Mouse (Mus musculus) lung, postnatal 14 days (tissue): ENCODE results near the gene Gm13889.

Experiments
- DNase-seq: peaks from one replicate; pipeline ENCODE4 v3.0.0; 2021

Gm13889 gene

DNA sequence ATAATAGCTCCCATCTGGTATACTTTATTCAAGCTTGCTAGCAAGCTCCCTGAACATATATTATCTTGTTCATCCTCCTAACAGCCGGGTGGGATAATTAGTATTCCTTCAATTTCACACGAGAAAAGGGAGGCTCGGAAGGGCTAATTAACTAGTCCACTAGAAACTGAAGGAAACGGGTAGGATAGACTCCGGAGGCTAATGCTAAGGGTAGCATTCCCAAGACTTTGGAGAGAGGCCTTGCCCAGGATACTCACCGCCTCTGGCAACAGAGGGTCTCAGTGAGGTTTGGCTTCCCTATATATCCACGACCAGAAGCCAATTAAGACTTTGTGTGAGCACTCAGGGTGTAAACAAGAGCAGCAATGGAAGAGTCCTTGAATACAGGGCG is 779 bp upstream of the Gm13889 start:
- no peak for DNase-seq

DNA sequence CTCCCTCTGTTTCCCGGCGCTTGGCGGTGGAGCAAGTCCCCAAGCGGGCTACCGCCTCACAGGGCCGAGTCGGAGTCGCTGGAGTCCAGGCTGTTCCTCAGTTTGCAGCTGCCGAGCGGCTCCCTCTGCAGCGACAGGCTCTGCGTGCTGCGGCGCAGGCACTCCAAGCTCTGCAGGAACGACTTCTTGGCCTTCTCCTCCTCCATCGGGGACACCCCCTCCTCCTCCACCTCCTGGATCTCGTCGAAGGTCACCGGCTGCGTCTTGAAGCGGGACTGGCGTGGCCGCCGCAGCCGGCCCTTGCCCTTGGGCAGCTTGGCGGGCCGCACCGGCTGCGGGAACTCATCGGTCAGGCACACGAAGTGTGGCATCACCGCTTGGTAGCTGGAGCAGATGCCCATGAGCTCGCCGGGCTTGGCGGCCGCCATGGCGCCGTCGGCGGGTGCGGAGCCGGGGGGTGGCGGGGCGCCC is 635 bp downstream of the Gm13889 start:
- peak; percentile 49 for DNase-seq

DNA sequence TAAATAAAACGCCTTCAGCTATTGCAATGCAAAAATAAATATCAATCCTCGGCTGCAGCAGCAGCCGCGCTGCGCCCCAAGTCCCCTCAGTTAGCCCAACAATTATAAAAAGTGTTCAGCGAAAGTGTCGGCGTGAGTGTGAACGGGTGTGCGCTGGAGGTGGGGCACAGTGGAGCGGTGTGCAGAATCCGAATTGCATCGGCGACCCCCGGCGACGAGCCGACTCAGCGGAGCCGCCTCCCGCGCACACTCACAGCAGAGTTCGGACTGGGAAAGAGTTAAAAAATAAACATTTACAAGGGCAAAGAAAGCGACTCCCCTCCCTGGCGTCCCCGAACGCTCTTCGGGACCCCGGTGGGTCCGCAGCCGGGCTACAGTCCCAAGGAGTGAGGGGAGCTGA is 1.1 kb downstream of the Gm13889 start:
- DNase-seq: no peak

DNA sequence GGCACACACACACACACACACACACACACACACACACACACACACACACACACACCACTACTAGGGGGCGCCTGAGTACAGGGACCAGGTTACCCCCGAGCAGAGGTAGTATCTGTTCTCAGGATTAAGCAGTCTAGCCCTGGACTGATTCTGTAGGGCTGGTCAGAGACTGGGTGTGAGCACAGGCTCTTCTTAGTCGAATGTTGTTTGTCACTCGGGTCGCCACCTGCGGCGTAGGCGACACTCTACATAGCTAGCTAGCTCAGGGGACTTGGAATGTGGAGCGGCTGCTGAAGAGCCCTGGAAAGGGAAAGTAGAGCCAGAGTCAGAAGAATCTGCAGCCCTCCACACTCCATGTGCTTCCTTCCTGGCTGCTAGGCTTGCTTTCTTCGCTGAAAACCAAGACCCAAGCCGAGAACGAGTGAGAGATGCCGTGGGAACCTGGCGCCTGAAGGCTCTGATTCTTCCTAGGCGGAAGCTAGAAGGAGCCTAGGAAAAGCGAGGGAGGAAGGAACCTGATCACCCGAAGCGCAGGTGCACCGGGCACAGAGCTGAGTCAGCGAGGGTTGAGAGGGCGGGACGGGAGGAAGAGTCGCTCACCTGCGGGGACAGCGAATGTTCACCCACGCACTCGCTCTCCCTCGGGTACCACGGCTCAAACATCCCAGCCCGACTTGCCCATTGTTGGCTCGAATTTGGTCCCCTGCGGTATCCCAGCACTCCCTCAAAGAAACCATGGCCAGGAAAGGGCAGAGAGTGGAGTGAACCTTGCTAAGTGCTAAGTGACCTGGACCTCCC is 2.0 kb downstream of the Gm13889 start:
- DNase-seq: no peak

DNA sequence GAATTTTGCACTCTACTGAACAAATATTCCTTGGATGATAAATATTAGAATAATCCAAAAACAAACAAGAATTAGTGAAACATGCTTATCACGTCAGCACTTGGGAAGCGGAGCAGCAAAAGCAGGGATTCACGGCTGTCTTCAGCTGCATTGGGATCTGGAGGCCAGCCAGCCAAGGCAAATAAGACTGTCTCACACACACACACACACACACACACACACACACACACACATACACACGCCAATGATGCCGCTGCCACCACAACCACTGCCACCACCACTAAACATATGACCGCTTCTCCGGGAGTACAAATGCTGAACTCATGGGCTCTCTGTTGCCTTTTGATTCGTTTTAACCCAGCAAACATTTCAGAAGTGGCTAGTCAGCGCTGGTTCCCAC is 3.3 kb downstream of the Gm13889 start:
- DNase-seq: no peak

DNA sequence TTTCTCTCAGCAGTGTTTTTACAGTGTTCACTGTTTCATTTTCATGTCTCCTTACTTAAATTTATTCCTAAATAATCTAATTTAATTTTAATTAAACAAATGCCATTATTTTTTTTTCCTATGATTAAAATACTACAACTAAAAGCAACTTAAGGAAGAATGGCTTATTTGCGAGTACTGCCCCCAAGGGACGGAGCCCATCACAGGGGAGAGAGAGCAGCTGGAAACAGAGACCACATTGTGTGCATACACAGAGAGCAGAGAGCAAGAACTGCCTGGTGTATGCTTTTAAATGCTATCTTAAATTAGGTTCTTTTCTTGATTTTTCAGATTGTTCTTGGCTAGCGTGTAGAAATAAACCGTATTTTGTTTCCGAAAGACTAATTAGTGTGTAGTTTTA is 10.0 kb downstream of the Gm13889 start:
- DNase-seq: no peak

DNA sequence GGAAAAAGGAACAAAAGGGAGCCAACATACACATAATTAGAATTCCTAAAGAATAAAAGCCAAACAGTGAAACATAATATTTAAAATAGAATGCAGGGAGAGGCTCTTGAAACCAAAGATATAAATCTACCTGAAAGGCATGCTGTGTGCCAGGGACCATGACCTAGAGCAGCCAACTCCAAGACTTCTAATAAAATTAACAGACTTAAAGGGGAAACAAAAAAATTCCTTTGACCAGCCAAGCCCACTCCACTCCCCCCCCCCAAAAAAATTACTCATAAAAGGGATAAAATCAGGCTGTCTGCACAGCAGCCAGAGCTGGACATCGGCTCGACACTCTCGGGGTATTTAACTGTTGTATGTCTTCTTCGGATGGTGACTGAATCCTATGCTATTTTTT is 12.1 kb downstream of the Gm13889 start:
- DNase-seq: no peak

DNA sequence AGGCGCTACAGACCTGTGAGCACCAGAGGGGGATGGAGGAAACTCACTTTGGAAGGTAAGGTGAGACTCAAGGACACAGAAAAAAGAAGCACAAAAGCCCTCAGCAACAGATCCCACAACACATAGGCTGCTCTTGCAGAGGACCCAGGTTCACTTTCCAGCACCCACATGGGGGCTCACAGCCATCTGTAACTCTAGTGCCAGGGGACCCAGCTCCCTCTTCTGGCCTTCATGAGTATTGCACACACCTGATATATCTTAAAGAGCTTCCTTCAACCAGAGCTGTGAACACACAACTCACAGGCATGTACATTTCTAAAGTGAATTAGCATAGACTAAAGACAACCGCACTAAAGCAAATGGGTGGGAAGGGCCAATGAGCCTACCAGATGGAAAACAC is 12.9 kb downstream of the Gm13889 start:
- DNase-seq: no peak

DNA sequence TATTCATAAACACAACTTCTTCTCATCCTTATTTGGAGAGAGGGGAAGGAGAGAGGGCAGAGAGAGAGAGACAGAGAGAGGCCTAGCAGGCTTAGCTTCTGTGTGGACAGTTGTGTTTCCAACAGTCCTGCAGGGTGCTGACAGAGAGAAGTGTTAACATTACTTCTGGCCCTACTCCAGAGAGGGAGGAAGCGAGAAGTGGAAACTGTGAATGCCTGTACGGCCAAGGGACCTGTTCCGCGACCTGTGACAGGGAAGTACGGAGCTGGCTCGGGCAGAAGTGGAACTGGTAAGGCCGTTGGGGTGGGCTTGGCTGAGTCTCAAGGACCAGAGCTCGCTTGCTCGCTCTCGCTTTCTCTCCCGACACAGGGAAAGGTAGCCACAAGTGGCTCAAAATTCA is 15.3 kb downstream of the Gm13889 start:
- DNase-seq: peak; percentile 39

DNA sequence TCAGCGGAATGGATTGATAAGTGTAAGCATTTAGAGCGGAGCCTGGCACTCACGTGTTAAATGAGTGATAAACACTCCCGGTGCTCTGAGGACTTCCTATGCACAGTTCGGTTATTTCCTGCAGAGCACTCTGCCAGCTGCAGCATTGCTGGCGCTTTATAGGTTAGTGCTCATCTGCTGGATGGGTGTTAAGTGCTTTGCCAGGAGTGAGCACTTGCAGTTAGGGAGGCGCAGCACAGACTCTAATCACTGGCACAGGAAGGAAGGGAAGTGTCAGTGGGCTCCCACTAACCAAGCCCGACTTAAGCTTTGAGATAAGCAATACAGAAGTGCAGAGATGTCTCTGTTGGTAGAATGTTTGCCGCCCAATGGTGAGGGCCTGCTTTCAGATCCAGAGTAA is 18.5 kb downstream of the Gm13889 start:
- DNase-seq: no peak

DNA sequence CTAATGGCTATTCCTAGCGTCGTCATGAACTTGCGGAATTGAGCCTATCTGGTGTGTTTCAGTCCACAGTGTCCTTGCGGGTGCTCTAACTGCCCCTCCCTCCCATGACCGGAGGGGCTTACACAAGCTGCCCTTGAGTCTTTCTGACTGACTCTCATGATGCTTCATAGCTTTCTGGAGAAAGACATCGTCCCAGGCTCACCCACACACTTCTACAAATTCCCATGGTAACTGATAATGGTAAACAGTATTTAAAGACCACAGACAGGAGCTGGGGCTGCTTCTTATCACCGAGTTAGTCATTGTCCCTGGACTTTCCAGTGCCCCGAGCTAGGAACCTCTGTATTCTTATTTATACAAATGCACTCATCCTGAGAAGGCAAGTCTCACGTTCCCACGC is 28.1 kb downstream of the Gm13889 start:
- no peak for DNase-seq

DNA sequence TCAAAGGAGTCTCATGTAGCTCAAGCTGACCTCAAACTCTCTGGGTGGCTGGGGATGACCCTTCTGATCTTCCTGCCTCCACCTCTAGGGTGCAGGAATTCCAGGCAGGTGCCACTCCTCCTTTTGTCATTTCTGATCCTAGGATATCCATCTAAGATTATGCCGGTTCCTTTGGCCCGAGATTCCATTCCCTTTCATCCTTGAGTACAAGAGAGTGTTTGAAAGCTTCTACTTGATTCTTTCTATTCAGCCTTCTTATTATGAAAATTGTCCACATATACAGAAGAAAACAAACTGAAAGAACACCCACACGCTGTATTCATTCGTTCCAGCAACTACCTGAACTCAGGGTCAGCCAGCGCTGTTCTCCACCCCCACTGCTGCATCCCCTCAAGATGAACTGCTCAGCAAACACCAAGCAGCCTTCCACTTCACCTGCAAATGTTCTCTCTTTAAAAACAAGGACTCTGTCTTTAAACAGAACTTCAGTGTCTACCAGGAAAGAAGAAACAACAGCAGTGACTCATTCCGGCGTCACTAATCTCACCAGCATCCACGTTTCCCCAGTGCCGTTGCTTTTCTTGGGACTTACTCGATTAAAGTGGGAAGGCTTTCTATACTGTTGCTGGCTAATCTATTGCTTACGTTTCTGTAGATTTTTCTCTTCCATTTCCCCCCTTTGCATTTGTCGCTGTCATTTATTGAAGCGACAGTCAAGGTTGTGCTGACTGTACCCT is 29.1 kb downstream of the Gm13889 start:
- no peak for DNase-seq

DNA sequence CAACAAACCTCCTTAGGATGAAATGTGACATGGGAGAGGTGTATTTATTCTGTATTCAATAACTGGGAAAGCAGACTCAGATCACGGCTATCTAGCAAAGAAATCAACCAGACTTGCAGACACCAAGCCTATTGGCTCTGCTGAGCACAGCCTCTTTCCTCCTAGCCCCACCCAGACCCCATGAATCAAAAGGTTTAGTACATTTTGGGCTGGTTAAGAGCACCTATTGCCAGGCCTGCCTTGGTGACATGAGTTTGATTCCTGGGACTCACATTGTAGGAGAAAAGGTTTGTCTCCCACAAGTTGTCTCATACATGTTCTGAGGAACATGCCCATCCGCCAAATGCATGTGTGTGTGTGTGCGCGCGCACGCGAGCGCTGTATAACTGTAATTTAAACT is 30.9 kb downstream of the Gm13889 start:
- no peak for DNase-seq

DNA sequence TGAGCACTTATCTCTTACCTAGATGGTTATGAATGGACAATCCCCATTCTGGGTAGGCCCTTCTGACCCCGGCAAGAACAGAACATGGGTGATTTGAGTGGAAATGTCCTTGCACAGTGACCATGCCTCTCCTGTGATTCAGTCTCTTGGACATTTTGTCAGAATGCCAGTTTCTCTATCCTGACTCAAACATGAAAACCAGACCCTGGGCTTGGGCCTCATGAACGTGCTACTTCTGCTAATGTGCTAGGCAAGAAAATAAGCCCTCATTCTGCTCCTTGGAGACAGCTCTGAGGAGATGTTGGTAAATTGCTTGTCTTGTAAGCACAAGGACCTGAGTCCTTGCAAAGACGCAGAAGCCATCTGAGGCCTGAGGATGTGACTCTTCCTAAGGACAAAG is 37.9 kb downstream of the Gm13889 start:
- no peak for DNase-seq

DNA sequence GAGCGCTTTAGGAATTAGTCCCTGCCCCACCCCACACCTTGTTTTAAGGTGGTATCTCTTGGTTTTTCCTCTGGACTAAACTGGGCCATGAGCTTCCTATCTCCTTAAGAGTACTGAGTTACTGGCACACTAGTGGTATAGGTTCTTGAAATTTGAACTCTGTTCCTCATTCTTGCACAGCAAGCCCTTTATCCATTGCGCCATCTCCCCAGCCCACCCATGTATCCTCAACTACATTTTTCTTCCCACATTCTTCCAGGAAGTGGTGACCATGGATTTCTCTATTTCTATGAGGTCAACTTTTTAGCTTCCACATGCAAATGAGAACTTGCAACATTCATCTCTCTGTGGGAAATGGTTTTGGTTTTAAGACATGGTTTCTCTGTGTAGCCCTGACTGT is 43.4 kb downstream of the Gm13889 start:
- no peak for DNase-seq

DNA sequence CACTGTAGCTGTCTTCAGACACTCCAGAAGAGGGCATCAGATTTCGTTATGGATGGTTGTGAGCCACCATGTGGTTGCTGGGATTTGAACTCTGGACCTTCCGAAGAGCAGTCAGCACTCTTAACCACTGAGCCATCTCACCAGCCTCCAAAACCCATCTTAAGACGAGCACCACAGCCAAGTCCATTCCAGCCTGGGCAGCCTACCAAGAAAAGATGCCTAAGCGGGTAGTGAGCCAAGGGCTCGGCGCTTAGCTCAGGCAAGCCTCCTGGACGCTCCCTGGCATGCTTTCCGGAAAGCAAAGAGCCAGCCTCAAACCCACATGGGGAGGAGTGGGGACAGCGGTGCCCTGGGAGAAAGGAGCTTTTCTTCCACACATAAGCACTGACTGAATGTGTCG is 45.1 kb downstream of the Gm13889 start:
- peak; percentile 54 for DNase-seq

DNA sequence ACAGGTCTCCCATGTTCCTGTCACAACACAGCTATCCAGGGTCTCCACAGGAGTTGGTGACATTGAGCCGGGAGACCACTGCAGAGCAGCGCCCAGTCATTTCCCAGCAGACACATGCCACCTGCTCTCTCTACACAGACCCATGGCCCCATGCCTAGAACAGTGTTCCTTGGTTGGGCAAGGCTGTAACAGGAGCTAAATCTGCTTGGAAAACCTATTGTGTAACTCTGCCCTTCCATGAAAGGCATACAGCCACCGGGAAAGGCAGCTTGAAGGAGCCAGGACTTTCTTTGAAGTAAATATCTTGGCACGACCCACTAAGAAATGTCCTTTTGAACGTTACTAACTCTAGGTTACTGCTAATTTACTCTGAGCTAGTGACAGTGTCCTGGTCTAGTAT is 47.3 kb downstream of the Gm13889 start:
- DNase-seq: peak; percentile 44

DNA sequence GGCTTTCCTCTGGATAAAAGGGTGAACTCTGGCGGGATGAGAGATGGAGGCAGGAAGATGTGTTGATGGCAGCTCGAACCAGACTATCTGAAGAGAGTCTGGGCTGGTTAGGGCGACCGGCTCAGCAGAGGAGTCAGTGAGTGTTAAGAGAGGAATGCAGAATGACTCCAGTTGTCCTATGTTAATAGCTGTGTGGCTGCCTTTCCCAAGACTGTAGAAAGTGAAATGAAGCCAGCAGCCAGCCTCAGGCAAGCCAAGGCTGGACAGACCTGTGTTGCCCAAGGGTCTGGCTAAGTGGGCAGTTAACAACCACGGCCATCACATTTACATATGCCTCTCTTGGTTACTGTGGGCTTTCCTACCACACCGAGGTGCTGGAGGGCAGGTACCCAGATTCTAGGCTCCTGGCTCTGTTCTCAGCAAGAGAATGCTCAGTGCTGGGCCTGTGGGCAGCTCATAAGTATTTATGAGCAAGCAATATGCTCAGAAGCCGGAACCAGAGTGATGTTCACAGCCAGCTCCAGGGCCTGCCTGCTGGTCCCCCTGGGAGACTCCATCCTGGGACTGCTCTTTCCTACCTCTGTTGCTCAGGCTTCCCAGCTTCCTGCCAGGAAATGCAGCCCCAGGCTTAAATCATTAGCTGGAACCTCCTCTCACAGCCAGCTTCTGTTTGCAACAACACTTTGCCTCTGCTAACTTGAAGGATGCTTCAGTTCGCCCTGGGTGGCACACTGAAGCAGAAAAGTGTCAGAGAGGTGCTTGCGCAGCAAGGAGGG is 49.3 kb downstream of the Gm13889 start:
- DNase-seq: no peak

DNA sequence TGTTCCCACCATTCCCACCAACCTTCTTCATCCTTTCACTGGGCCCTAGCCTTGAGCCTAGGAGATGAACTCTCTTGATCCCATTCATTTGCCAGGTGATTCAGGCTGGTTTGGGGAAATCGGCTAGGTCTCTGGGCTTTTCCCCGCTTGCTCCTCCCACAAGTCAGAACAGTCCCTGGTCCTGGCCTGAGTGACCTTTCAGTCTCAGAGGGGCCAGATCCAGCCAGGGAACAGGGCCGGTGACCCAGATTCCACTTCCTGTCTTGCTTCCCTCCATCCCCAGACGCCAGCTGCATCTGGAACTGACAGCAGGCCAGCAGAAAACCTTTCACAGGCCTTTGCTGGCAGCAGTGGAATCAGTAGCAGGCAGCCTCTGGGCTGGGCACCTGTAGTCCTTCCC is 50.7 kb downstream of the Gm13889 start:
- peak; percentile 39 for DNase-seq
